Mouse (Mus musculus) stomach, embryonic 15.5 days (tissue): ENCODE measurements around the gene Sdk2. TPM values are rescaled to one million over a fixed set of nuclear protein-coding genes. Genes with fewer than 3 reads are reported as not detected.

Experiments used
- ATAC-seq: fragments of 200-750 bp; cut with Nextera tagmentation; 2 replicates; pipeline ENCODE4 v1.8.0; 2017; ENCODE audit warnings: low read depth, moderate number of reproducible peaks, moderate TSS enrichment; ENCODE audit not compliant: insufficient read depth, low FRiP score
- H3K27ac ChIP-seq: fragments of 300-500 bp; sonication (generic); 2 replicates; pipeline ENCODE4 v1.5.1; 2015; ENCODE audit warnings: mild to moderate bottlenecking, inconsistent platforms
- H3K27me3 ChIP-seq: fragments of 300-500 bp; sonication (generic); replicated peaks from 2 replicates; pipeline ENCODE4 v1.6.1; 2015; ENCODE audit warnings: inconsistent platforms
- H3K36me3 ChIP-seq: fragments of 300-500 bp; sonication (generic); 2 replicates; pipeline ENCODE4 v1.6.1; 2015; ENCODE audit warnings: inconsistent platforms
- H3K4me1 ChIP-seq: fragments of 300-500 bp; sonication (generic); 2 replicates; pipeline ENCODE4 v1.6.1; 2015; ENCODE audit warnings: inconsistent platforms
- H3K4me2 ChIP-seq: fragments of 300-500 bp; sonication (generic); 2 replicates; pipeline ENCODE4 v1.6.1; 2015; ENCODE audit warnings: mild to moderate bottlenecking, inconsistent platforms
- H3K4me3 ChIP-seq: fragments of 300-500 bp; sonication (generic); replicated peaks from 2 replicates; pipeline ENCODE4 v1.5.1; 2015; ENCODE audit warnings: inconsistent platforms
- H3K9ac ChIP-seq: fragments of 300-500 bp; sonication (generic); 2 replicates; pipeline ENCODE4 v1.6.1; 2015; ENCODE audit warnings: inconsistent platforms
- H3K9me3 ChIP-seq: fragments of 300-500 bp; sonication (generic); 2 replicates; pipeline ENCODE4 v1.6.1; 2016; ENCODE audit warnings: inconsistent platforms
- WGBS: fragments of 180-500 bp; shearing (Covaris S2); methylation state at CpG from one replicate; pipeline ENCODE4 v1.1.7; 2015; 5-methylcytosine and 5-hydroxymethylcytosine counted together
- polyA plus RNA-seq: library from polyadenylated mRNA; unstranded; fragments of >200 nt; fragmentation: Nextera tagmentation; extraction: Ambion mirVana; gene quantifications from 2 replicates; pipeline ENCODE4 v1.2.1, GENCODE M21; 2015

Sdk2 gene
- polyA plus RNA-seq, 1 experiment from 2014 or later, result 3.0 TPM

GRCm38 (mm10) chr11:113816971-113817548 is 249.8 kb downstream of the Sdk2 start:
- no peak overlapping the region for H3K4me3 ChIP-seq
- 60% methylated on average over 12 of the region's 12 CpGs for WGBS
- no peak overlapping the region for H3K4me2 ChIP-seq
- H3K9me3 ChIP-seq, result no peaks in the 10 kb centered on the region
- peaks cover 8% of the 10 kb centered on the region for H3K4me1 ChIP-seq
- H3K27me3 ChIP-seq, result no peaks in the 10 kb centered on the region
- no peak overlapping the region for H3K9ac ChIP-seq
- peak; percentile 47; the same call in 1 of the 2 replicates for ATAC-seq
- H3K27ac ChIP-seq, result peak overlapping the region; percentile 26; the same call in 1 of the 2 replicates
- no peaks in the 10 kb centered on the region for H3K36me3 ChIP-seq

- no peak for ATAC-seq
- Histone ChIP-seq H3K4me2 (no peak overlapping the region), H3K27ac (0 out of 2 replicates have a peak overlapping the region, but pooled peaks have one; percentile 26), H3K9me3 (no peaks in the 10 kb centered on the region), H3K36me3 (no peaks in the 10 kb centered on the region), H3K4me3 (no peak overlapping the region), H3K9ac (no peak overlapping the region), H3K27me3 (no peaks in the 10 kb centered on the region), H3K4me1 (peaks cover 8% of the 10 kb centered on the region)
- WGBS, result 43% methylated on average over 4 of the region's 4 CpGs
Observed at GRCm38 (mm10) chr11:113816439-113816838, 250.4 kb downstream of the Sdk2 start.

DNA sequence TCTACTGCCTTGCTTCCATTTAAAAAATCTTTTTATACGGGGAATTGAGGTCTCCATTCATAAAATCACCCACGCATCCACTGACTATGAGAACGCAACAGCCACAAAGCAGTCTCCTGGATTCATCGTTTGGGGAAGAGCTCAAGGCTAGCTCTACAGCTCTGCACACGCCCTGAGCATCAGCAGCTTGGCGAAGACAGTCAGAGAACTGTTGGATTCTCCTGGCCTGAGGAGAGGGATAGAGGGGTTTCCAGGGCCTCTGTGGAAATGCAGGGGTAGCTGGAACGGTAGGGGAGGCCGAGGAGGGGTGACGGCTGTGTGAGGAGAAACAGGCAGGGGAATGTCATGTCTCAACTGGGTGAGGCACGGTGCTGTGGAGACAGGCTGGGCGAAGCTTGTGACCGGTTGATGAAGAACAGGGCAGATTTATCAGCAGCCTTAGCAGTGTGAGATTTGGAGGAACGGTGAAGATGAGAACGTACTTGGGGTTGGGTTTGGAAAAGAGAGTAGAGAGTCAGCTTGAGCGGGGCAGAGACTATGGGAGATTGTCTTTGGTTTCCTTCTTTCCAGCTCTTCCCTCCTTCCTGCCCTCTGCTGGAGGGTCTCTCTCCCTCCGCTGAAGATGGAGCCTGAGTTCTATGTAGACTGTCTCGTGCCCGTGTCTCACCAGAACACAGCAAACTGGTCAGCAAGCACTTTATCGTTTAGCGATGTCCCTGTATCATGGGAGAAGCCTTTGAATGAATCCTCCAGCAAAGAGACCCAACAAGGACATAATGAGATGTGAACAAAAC is 255.1 kb downstream of the Sdk2 start:
- Histone ChIP-seq H3K4me2 (peak overlapping the region; percentile 6; the same call in 1 of the 2 replicates), H3K9ac (no peak overlapping the region), H3K36me3 (no peaks in the 10 kb centered on the region), H3K27ac (peak overlapping the region; percentile 37; the same call in 1 of the 2 replicates), H3K9me3 (no peaks in the 10 kb centered on the region), H3K4me1 (peaks cover 14% of the 10 kb centered on the region), H3K4me3 (no peak overlapping the region), H3K27me3 (no peaks in the 10 kb centered on the region)
- ATAC-seq, result peak; percentile 47
- 42% methylated on average over 20 of the region's 20 CpGs for WGBS

DNA sequence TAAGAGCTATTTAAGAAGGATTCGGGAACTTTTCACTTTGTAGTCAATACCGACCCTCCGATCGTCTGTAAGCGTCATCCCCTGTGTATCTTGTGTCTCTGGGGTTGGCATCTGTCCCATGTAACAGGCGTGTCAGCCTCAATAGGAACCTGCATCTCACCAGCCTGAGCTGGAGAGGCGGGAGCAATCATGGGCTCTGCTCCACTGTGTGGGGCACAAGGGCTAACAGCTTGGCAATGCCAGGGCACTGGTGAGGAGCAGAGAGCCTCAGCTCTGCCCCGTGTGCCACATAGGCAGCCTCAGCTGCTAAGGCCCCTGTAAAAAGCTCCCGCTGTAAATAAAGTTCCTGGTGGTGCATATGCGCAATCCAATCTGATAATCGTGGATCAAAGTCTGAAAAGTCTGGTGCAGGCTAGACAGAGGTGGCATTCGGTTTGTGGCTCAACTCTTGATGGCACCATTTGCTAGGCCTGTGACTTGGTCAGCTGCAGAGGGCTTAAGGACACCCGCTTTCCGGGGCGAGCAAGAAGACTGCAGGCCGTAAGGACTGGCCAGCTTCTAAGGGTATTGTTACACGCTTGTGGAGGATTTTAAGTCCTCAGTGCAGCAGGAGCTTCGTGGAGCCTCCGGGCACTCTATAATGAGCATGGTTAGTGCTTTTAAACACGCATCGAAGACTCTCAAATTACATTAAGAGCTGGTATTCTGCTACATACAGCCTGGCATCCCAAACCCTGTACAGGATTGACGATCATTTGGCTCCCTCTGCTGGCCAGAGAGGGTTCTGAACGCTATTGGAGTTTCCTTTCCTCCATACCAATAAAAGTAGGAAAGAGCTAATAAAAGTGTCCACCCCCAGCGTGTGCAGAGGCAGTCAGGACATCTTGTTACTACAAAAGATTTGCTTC is 256.0 kb downstream of the Sdk2 start:
- peak; percentile 65; the same call in 1 of the 2 replicates for ATAC-seq
- H3K27me3 ChIP-seq, result no peaks in the 10 kb centered on the region
- peak overlapping the region; percentile 37; the same call in 1 of the 2 replicates for H3K27ac ChIP-seq
- no peak overlapping the region for H3K4me3 ChIP-seq
- peaks cover 11% of the 10 kb centered on the region; the same call in 1 of the 2 replicates for H3K4me1 ChIP-seq
- H3K4me2 ChIP-seq, result peak overlapping the region; percentile 6; the same call in 1 of the 2 replicates
- H3K9ac ChIP-seq, result no peak overlapping the region
- H3K36me3 ChIP-seq, result no peaks in the 10 kb centered on the region
- H3K9me3 ChIP-seq, result no peaks in the 10 kb centered on the region
- WGBS, result 42% methylated on average over 24 of the region's 24 CpGs

- Histone ChIP-seq H3K4me1 (peaks cover 24% of the 10 kb centered on the region; the same call in 1 of the 2 replicates), H3K36me3 (no peaks in the 10 kb centered on the region), H3K9me3 (no peaks in the 10 kb centered on the region), H3K4me3 (no peak overlapping the region), H3K4me2 (no peak overlapping the region), H3K9ac (no peak overlapping the region), H3K27ac (peak overlapping the region; percentile 54; the same call in 1 of the 2 replicates), H3K27me3 (no peaks in the 10 kb centered on the region)
- no peak for ATAC-seq
- 36% methylated on average over 7 of the region's 9 CpGs for WGBS
Observed at GRCm38 (mm10) chr11:113807086-113807485, 259.8 kb downstream of the Sdk2 start.

- Histone ChIP-seq H3K27ac (peak overlapping the region; percentile 54; the same call in 1 of the 2 replicates), H3K4me3 (no peak overlapping the region), H3K27me3 (no peaks in the 10 kb centered on the region), H3K4me2 (no peak overlapping the region), H3K4me1 (peaks cover 24% of the 10 kb centered on the region; the same call in 1 of the 2 replicates), H3K36me3 (no peaks in the 10 kb centered on the region), H3K9ac (no peak overlapping the region), H3K9me3 (no peaks in the 10 kb centered on the region)
- no peak for ATAC-seq
- WGBS, result 54% methylated on average over 9 of the region's 9 CpGs
Observed at GRCm38 (mm10) chr11:113806382-113807077, 260.3 kb downstream of the Sdk2 start.

GRCm38 (mm10) chr11:113805974-113806373 is 260.9 kb downstream of the Sdk2 start:
- Histone ChIP-seq H3K27ac (no peak overlapping the region), H3K9ac (no peak overlapping the region), H3K4me2 (no peak overlapping the region), H3K4me1 (peaks cover 23% of the 10 kb centered on the region; the same call in 1 of the 2 replicates), H3K27me3 (no peaks in the 10 kb centered on the region), H3K36me3 (no peaks in the 10 kb centered on the region), H3K4me3 (no peak overlapping the region), H3K9me3 (no peaks in the 10 kb centered on the region)
- ATAC-seq, result no peak
- WGBS, result 66% methylated on average over 10 of the region's 10 CpGs

GRCm38 (mm10) chr11:113803321-113803941 is 263.4 kb downstream of the Sdk2 start:
- no peak overlapping the region for H3K4me3 ChIP-seq
- H3K27me3 ChIP-seq, result no peaks in the 10 kb centered on the region
- 68% methylated on average over 9 of the region's 9 CpGs for WGBS
- no peak overlapping the region for H3K4me2 ChIP-seq
- H3K9me3 ChIP-seq, result no peaks in the 10 kb centered on the region
- no peaks in the 10 kb centered on the region for H3K36me3 ChIP-seq
- H3K27ac ChIP-seq, result no peak overlapping the region
- no peak for ATAC-seq
- H3K9ac ChIP-seq, result no peak overlapping the region
- 0 out of 2 replicates have a peak, but pooled peaks cover 20% of the 10 kb centered on the region for H3K4me1 ChIP-seq

GRCm38 (mm10) chr11:113802456-113802855 is 264.4 kb downstream of the Sdk2 start:
- H3K9ac ChIP-seq, result no peak overlapping the region
- H3K9me3 ChIP-seq, result no peaks in the 10 kb centered on the region
- H3K36me3 ChIP-seq, result no peaks in the 10 kb centered on the region
- no peak overlapping the region for H3K27ac ChIP-seq
- no peaks in the 10 kb centered on the region for H3K27me3 ChIP-seq
- ATAC-seq, result no peak
- 0 out of 2 replicates have a peak, but pooled peaks cover 20% of the 10 kb centered on the region for H3K4me1 ChIP-seq
- H3K4me3 ChIP-seq, result no peak overlapping the region
- 47% methylated on average over 12 of the region's 12 CpGs for WGBS
- no peak overlapping the region for H3K4me2 ChIP-seq

DNA sequence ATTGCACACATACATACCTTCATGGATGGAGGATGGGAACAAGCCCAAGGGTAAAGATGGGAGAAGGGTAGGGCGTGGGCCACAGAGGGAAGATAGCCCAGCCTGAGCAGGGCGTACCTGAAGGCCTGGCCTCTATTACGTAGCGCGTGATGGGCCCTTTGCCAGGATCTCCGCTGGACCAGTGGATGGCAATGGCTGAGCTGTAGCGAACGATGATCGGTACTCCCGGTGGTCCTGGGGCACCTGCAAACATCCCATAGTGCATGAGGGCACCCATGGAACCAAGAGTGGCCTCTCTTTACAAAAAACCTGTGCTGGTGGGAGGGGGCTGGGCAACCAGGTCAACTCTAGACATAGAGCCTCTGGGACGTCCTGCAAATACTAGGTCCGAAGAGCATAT is 266.8 kb downstream of the Sdk2 start:
- peaks cover 14% of the 10 kb centered on the region; the same call in 1 of the 2 replicates for H3K4me1 ChIP-seq
- H3K9ac ChIP-seq, result no peak overlapping the region
- no peak overlapping the region for H3K4me3 ChIP-seq
- H3K27ac ChIP-seq, result no peak overlapping the region
- H3K9me3 ChIP-seq, result no peaks in the 10 kb centered on the region
- H3K27me3 ChIP-seq, result no peaks in the 10 kb centered on the region
- 91% methylated on average over 12 of the region's 12 CpGs for WGBS
- no peaks in the 10 kb centered on the region for H3K36me3 ChIP-seq
- no peak for ATAC-seq
- H3K4me2 ChIP-seq, result no peak overlapping the region
